Mouse (Mus musculus) liver, embryonic 14.5 days (tissue): ENCODE results near the gene Ltb.

Experiments used
- CTCF ChIP-seq: IDR thresholded peaks from 2 replicates; pipeline ENCODE4 v1.5.1; 2016; ENCODE audit warnings: antibody characterized with exemption, low read depth, control low read depth
- EP300 ChIP-seq: IDR thresholded peaks from 2 replicates; pipeline ENCODE4 v1.6.1; 2016; ENCODE audit warnings: antibody characterized with exemption, low read depth

DNA sequence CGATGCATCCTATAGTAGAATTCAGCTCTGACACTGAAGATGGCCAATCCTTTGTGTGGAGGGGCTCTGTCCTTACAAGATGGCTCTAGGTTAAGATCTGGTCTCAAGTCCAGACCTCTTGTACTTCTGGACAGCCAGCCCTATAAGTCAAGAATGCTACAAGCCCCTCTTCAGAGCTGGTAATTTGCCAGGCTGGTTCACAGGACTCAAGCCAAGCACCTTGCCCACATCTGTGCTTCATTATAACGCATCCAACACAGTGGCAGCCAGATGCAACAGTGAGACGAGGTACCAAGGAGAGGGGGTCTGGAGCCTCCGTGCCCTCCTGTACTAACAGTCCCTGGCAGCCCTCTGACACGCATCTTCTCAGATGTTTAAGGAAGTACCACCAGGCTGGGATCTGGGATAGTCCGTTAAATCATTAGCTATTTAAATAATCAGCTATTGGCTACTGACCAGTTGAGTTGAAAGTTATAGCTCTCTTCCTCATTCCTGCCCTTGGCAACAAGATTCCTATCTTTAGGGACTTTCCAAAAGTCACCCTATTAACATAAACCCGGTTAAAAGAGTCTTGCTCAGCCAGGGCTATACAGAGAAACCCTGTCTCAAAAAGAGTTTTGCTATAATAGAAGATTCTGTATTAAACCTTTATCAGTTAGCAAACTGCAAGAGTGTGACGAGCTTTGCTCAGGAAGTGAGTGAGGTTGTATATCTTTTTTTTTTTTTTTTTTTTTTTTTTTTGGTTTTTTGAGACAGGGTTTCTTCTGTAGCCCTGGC, 19.9 kb upstream of the Ltb start:
- TF ChIP-seq EP300 (no peak), CTCF (no peak)
